Mouse (Mus musculus) embryonic facial prominence, embryonic 11.5 days (tissue): ENCODE data around the gene Rgl2. TPM values are rescaled to one million over a fixed set of nuclear protein-coding genes. Genes with fewer than 3 reads are reported as not detected.

Experiments used
- ATAC-seq: fragments of 200-750 bp; cut with Nextera tagmentation; replicated peaks from 2 replicates; pipeline ENCODE4 v1.8.0; 2017; ENCODE audit warnings: low read depth; ENCODE audit not compliant: insufficient number of reproducible peaks, low FRiP score, low TSS enrichment
- DNase-seq: peaks from one replicate; pipeline ENCODE4 v3.0.0-alpha.2; 2015; ENCODE audit warnings: low spot score
- H3K27ac ChIP-seq: fragments of 300-500 bp; sonication (generic); replicated peaks from 2 replicates; pipeline ENCODE4 v1.5.1; 2014; ENCODE audit warnings: mild to moderate bottlenecking, low read depth, low read length, control low read depth
- H3K27me3 ChIP-seq: fragments of 300-500 bp; sonication (generic); 2 replicates; pipeline ENCODE4 v1.6.1; 2014; ENCODE audit warnings: mild to moderate bottlenecking, low read length, moderate library complexity, mixed read lengths; ENCODE audit not compliant: control insufficient read depth, insufficient read depth
- H3K36me3 ChIP-seq: fragments of 300-500 bp; sonication (generic); replicated peaks from 2 replicates; pipeline ENCODE4 v1.6.1; 2014; ENCODE audit warnings: low read depth, mild to moderate bottlenecking, low read length, moderate library complexity, mixed read lengths; ENCODE audit not compliant: control insufficient read depth, insufficient read depth
- H3K4me1 ChIP-seq: fragments of 300-500 bp; sonication (generic); 2 replicates; pipeline ENCODE4 v1.6.1; 2014; ENCODE audit warnings: low read length, mixed read lengths; ENCODE audit not compliant: control insufficient read depth, insufficient read depth
- H3K4me2 ChIP-seq: fragments of 300-500 bp; sonication (generic); 2 replicates; pipeline ENCODE4 v1.6.1; 2014; ENCODE audit warnings: low read depth, mild to moderate bottlenecking, control low read depth, low read length, moderate library complexity
- H3K4me3 ChIP-seq: fragments of 300-500 bp; sonication (generic); 2 replicates; pipeline ENCODE4 v1.5.1; 2014; ENCODE audit warnings: low read depth, low read length, control low read depth
- H3K9ac ChIP-seq: fragments of 300-500 bp; sonication (generic); replicated peaks from 2 replicates; pipeline ENCODE4 v1.6.1; 2014; ENCODE audit warnings: mild to moderate bottlenecking, control low read depth, low read length
- H3K9me3 ChIP-seq: fragments of 300-500 bp; sonication (generic); replicated peaks from 2 replicates; pipeline ENCODE4 v1.6.1; 2016; ENCODE audit warnings: mild to moderate bottlenecking, low read length, inconsistent platforms, mixed read lengths; ENCODE audit not compliant: control insufficient read depth
- WGBS: fragments of 180-500 bp; shearing (Covaris S2); extraction: QIAGEN DNeasy Blood & Tissue Kit; methylation state at CpG from one replicate; pipeline ENCODE4 v1.1.7; 2014; 5-methylcytosine and 5-hydroxymethylcytosine counted together
- polyA plus RNA-seq: library from polyadenylated mRNA; unstranded; fragments of >200 nt; fragmentation: Nextera tagmentation; extraction: Ambion mirVana; gene quantifications from 2 replicates; pipeline ENCODE4 v1.2.1, GENCODE M21; 2014

Rgl2 gene
- polyA plus RNA-seq, 1 experiment from 2014 or later = 26.3 TPM

- peak overlapping the region; percentile 89 for H3K9ac ChIP-seq
- peak overlapping the region; percentile 78 for H3K27ac ChIP-seq
- peak; percentile 47 for DNase-seq
- 0 out of 2 replicates have a peak, but pooled peaks have one; percentile 2 for ATAC-seq
- H3K4me1 ChIP-seq = no peaks in the 10 kb centered on the region
- H3K9me3 ChIP-seq = no peaks in the 10 kb centered on the region
- H3K27me3 ChIP-seq = no peaks in the 10 kb centered on the region; the same call in 1 of the 2 replicates
- WGBS = 1% methylated on average over 14 of the region's 14 CpGs
- H3K4me3 ChIP-seq = peak overlapping the region; percentile 87
- peaks cover 23% of the 10 kb centered on the region for H3K36me3 ChIP-seq
- peak overlapping the region; percentile 69 for H3K4me2 ChIP-seq
Measured at GRCm38 (mm10) chr17:33909869-33910250, 19.5 kb upstream of the Rgl2 start.

- Histone ChIP-seq H3K4me3 (peak overlapping the region; percentile 87), H3K27ac (no peak overlapping the region), H3K4me1 (no peaks in the 10 kb centered on the region), H3K9ac (peak overlapping the region; percentile 89), H3K36me3 (peaks cover 23% of the 10 kb centered on the region), H3K27me3 (no peaks in the 10 kb centered on the region; the same call in 1 of the 2 replicates), H3K9me3 (no peaks in the 10 kb centered on the region), H3K4me2 (peak overlapping the region; percentile 69)
- DNase-seq = no peak
- 57% methylated on average over 11 of the region's 11 CpGs for WGBS
- no peak for ATAC-seq
Measured at GRCm38 (mm10) chr17:33910346-33911051, 18.8 kb upstream of the Rgl2 start.

- WGBS = 93% methylated on average over 31 of the region's 31 CpGs
- Histone ChIP-seq H3K4me1 (no peaks in the 10 kb centered on the region), H3K9ac (no peak overlapping the region), H3K4me3 (no peak overlapping the region), H3K27ac (no peak overlapping the region), H3K36me3 (peaks cover 23% of the 10 kb centered on the region), H3K9me3 (no peaks in the 10 kb centered on the region), H3K4me2 (no peak overlapping the region), H3K27me3 (no peaks in the 10 kb centered on the region; the same call in 1 of the 2 replicates)
- ATAC-seq = no peak
- no peak for DNase-seq
Measured at GRCm38 (mm10) chr17:33911052-33911812, 18.1 kb upstream of the Rgl2 start.

GRCm38 (mm10) chr17:33911813-33912414 is 17.4 kb upstream of the Rgl2 start:
- 88% methylated on average over 28 of the region's 28 CpGs for WGBS
- H3K27me3 ChIP-seq = no peaks in the 10 kb centered on the region
- H3K27ac ChIP-seq = no peak overlapping the region
- no peaks in the 10 kb centered on the region for H3K9me3 ChIP-seq
- no peak overlapping the region for H3K4me2 ChIP-seq
- H3K4me1 ChIP-seq = no peaks in the 10 kb centered on the region
- DNase-seq (no peak), ATAC-seq (no peak)
- peaks cover 23% of the 10 kb centered on the region for H3K36me3 ChIP-seq
- H3K9ac ChIP-seq = no peak overlapping the region
- no peak overlapping the region; the same call in 1 of the 2 replicates for H3K4me3 ChIP-seq

GRCm38 (mm10) chr17:33913264-33913663 is 16.1 kb upstream of the Rgl2 start:
- H3K27me3 ChIP-seq = no peaks in the 10 kb centered on the region
- ATAC-seq (no peak), DNase-seq (no peak)
- no peak overlapping the region for H3K4me2 ChIP-seq
- peaks cover 23% of the 10 kb centered on the region for H3K36me3 ChIP-seq
- no peak overlapping the region for H3K27ac ChIP-seq
- H3K9me3 ChIP-seq = no peaks in the 10 kb centered on the region
- no peaks in the 10 kb centered on the region for H3K4me1 ChIP-seq
- no peak overlapping the region for H3K4me3 ChIP-seq
- no peak overlapping the region for H3K9ac ChIP-seq
- 92% methylated on average over 10 of the region's 10 CpGs for WGBS

- no peak for ATAC-seq
- H3K36me3 ChIP-seq = peaks cover 23% of the 10 kb centered on the region
Measured at GRCm38 (mm10) chr17:33913905-33914304, 15.4 kb upstream of the Rgl2 start.

GRCm38 (mm10) chr17:33914969-33915391 is 14.4 kb upstream of the Rgl2 start:
- Histone ChIP-seq H3K4me1 (peaks cover 2% of the 10 kb centered on the region), H3K27ac (no peak overlapping the region), H3K9ac (no peak overlapping the region), H3K9me3 (no peaks in the 10 kb centered on the region), H3K4me3 (no peak overlapping the region), H3K4me2 (peak overlapping the region; percentile 5; the same call in 1 of the 2 replicates), H3K36me3 (peaks cover 23% of the 10 kb centered on the region), H3K27me3 (no peaks in the 10 kb centered on the region)
- ATAC-seq (no peak), DNase-seq (no peak)
- WGBS = 77% methylated on average over 13 of the region's 13 CpGs

More at GRCm38 (mm10) chr17:33913905-33914304, 15.4 kb upstream of the Rgl2 start:
- no peaks in the 10 kb centered on the region for H3K4me1 ChIP-seq
- H3K27me3 ChIP-seq = no peaks in the 10 kb centered on the region
- H3K4me3 ChIP-seq = no peak overlapping the region
- no peak overlapping the region for H3K9ac ChIP-seq
- no peak overlapping the region for H3K4me2 ChIP-seq
- no peak for DNase-seq
- WGBS = 91% methylated on average over 8 of the region's 8 CpGs
- no peaks in the 10 kb centered on the region for H3K9me3 ChIP-seq
- H3K27ac ChIP-seq = no peak overlapping the region
